Mouse (Mus musculus) midbrain, embryonic 10.5 days (tissue): ENCODE measurements at regions not wholly inside any gene's neighbourhood (a gene's known extent, or its start where the extent isn't known, plus 50 kb on each side); places are given as distances from the start of the nearest gene placed in this dataset.

ENCODE experiments used
- DNase-seq: peaks from one replicate; pipeline ENCODE4 v3.0.0-alpha.2; 2017; ENCODE audit warnings: low spot score
- H3K27ac ChIP-seq: fragments of 300-500 bp; sonication (generic); replicated peaks from 2 replicates; pipeline ENCODE4 v1.5.1; 2016; ENCODE audit warnings: mild to moderate bottlenecking
- H3K27me3 ChIP-seq: fragments of 300-500 bp; sonication (generic); 2 replicates; pipeline ENCODE4 v1.6.1; 2016; ENCODE audit warnings: low read depth, mild to moderate bottlenecking; ENCODE audit not compliant: poor library complexity, severe bottlenecking
- H3K36me3 ChIP-seq: fragments of 300-500 bp; sonication (generic); 2 replicates; pipeline ENCODE4 v1.6.1; 2016; ENCODE audit warnings: mild to moderate bottlenecking, moderate library complexity
- H3K4me1 ChIP-seq: fragments of 300-500 bp; sonication (generic); 2 replicates; pipeline ENCODE4 v1.6.1; 2016
- H3K4me3 ChIP-seq: fragments of 300-500 bp; sonication (generic); 2 replicates; pipeline ENCODE4 v1.5.1; 2016; ENCODE audit warnings: mild to moderate bottlenecking, moderate library complexity
- H3K9me3 ChIP-seq: fragments of 300-500 bp; sonication (generic); replicated peaks from 2 replicates; pipeline ENCODE4 v1.6.1; 2016; ENCODE audit warnings: mild to moderate bottlenecking
- WGBS: fragments of 180-500 bp; shearing (Covaris S2); methylation state at CpG from one replicate; pipeline ENCODE4 v1.1.7; 2016; 5-methylcytosine and 5-hydroxymethylcytosine counted together

- H3K9me3 ChIP-seq: no peaks in the 10 kb centered on the region
- no peaks in the 10 kb centered on the region for H3K27me3 ChIP-seq
- H3K36me3 ChIP-seq: no peaks in the 10 kb centered on the region
- no peaks in the 10 kb centered on the region for H3K4me1 ChIP-seq
- H3K4me3 ChIP-seq: no peak overlapping the region
- H3K27ac ChIP-seq: no peak overlapping the region
- no peak for DNase-seq
Observed at GRCm38 (mm10) chr5:62545785-62546184, 220.2 kb downstream of the Arap2 start.

- Histone ChIP-seq H3K27ac (no peak overlapping the region), H3K9me3 (no peaks in the 10 kb centered on the region), H3K4me3 (no peak overlapping the region), H3K27me3 (no peaks in the 10 kb centered on the region), H3K36me3 (no peaks in the 10 kb centered on the region), H3K4me1 (no peaks in the 10 kb centered on the region)
- 91% methylated on average over 2 of the region's 2 CpGs for WGBS
- DNase-seq: no peak
Observed at GRCm38 (mm10) chr5:62539304-62539703, 226.7 kb downstream of the Arap2 start.

- Histone ChIP-seq H3K9me3 (no peaks in the 10 kb centered on the region), H3K36me3 (no peaks in the 10 kb centered on the region), H3K27me3 (no peaks in the 10 kb centered on the region), H3K4me3 (no peak overlapping the region), H3K27ac (no peak overlapping the region), H3K4me1 (no peaks in the 10 kb centered on the region)
- DNase-seq: no peak
- 84% methylated on average over 1 of the region's 1 CpGs for WGBS
Observed at GRCm38 (mm10) chr5:62511827-62512226, 254.1 kb downstream of the Arap2 start.

- Histone ChIP-seq H3K36me3 (no peaks in the 10 kb centered on the region), H3K27me3 (no peaks in the 10 kb centered on the region), H3K27ac (no peak overlapping the region), H3K9me3 (no peaks in the 10 kb centered on the region), H3K4me3 (no peak overlapping the region), H3K4me1 (no peaks in the 10 kb centered on the region)
- DNase-seq: peak; percentile 33
- 48% methylated on average over 5 of the region's 5 CpGs for WGBS
Observed at GRCm38 (mm10) chr5:62483521-62483920, 282.4 kb downstream of the Arap2 start.

- WGBS: 33% methylated on average over 1 of the region's 1 CpGs
- Histone ChIP-seq H3K36me3 (no peaks in the 10 kb centered on the region), H3K9me3 (no peaks in the 10 kb centered on the region), H3K27ac (no peak overlapping the region), H3K4me3 (no peak overlapping the region), H3K27me3 (no peaks in the 10 kb centered on the region), H3K4me1 (no peaks in the 10 kb centered on the region)
- no peak for DNase-seq
Observed at GRCm38 (mm10) chr5:62480967-62481366, 285.0 kb downstream of the Arap2 start.

GRCm38 (mm10) chr5:62473412-62473811 is 292.5 kb downstream of the Arap2 start:
- no peaks in the 10 kb centered on the region for H3K4me1 ChIP-seq
- no peaks in the 10 kb centered on the region for H3K27me3 ChIP-seq
- H3K9me3 ChIP-seq: no peaks in the 10 kb centered on the region
- DNase-seq: no peak
- no peaks in the 10 kb centered on the region for H3K36me3 ChIP-seq
- no peak overlapping the region for H3K27ac ChIP-seq
- H3K4me3 ChIP-seq: no peak overlapping the region
- 85% methylated on average over 3 of the region's 3 CpGs for WGBS

GRCm38 (mm10) chr5:62466802-62467201 is 299.2 kb downstream of the Arap2 start:
- H3K4me1 ChIP-seq: no peaks in the 10 kb centered on the region
- H3K4me3 ChIP-seq: no peak overlapping the region
- no peak overlapping the region for H3K27ac ChIP-seq
- no peaks in the 10 kb centered on the region for H3K9me3 ChIP-seq
- no peaks in the 10 kb centered on the region for H3K27me3 ChIP-seq
- DNase-seq: no peak
- H3K36me3 ChIP-seq: no peaks in the 10 kb centered on the region
- 83% methylated on average over 1 of the region's 1 CpGs for WGBS

GRCm38 (mm10) chr5:62462574-62462973 is 303.4 kb downstream of the Arap2 start:
- no peaks in the 10 kb centered on the region for H3K27me3 ChIP-seq
- no peak overlapping the region for H3K4me3 ChIP-seq
- no peaks in the 10 kb centered on the region for H3K4me1 ChIP-seq
- WGBS: 76% methylated on average over 2 of the region's 2 CpGs
- no peaks in the 10 kb centered on the region for H3K36me3 ChIP-seq
- no peaks in the 10 kb centered on the region for H3K9me3 ChIP-seq
- no peak for DNase-seq
- no peak overlapping the region for H3K27ac ChIP-seq
